Mouse (Mus musculus) NIH3T3 (cell line): ENCODE results near the gene Serpini1.
"Not testable (repeated sequence)": the region's sequence is repeated elsewhere in the genome, so short reads cannot be mapped to it uniquely, and the experiment has no call there.

Source experiments
- DNase-seq: peaks from one replicate; pipeline ENCODE4 v3.0.0-alpha.2; 2012; ENCODE audit warnings: low read depth

Gene Serpini1

GRCm38 (mm10) chr3:75639546-75639945, 82.2 kb downstream of the Serpini1 start:
- DNase-seq = no peak

- DNase-seq = no peak
Observed at GRCm38 (mm10) chr3:75647542-75647941, 90.2 kb downstream of the Serpini1 start.

GRCm38 (mm10) chr3:75648226-75648625, 90.9 kb downstream of the Serpini1 start:
- DNase-seq = no peak

GRCm38 (mm10) chr3:75650416-75651154, 93.2 kb downstream of the Serpini1 start:
- DNase-seq = not testable (repeated sequence)

GRCm38 (mm10) chr3:75651603-75652115, 94.3 kb downstream of the Serpini1 start:
- DNase-seq = no peak

GRCm38 (mm10) chr3:75653901-75654300, 96.6 kb downstream of the Serpini1 start:
- DNase-seq = not testable (repeated sequence)

GRCm38 (mm10) chr3:75655578-75656344, 98.4 kb downstream of the Serpini1 start:
- DNase-seq = no peak

- DNase-seq = no peak
Observed at GRCm38 (mm10) chr3:75666962-75667361, 109.6 kb downstream of the Serpini1 start.

GRCm38 (mm10) chr3:75670425-75670824, 113.1 kb downstream of the Serpini1 start:
- no peak for DNase-seq

GRCm38 (mm10) chr3:75682881-75683280, 125.5 kb downstream of the Serpini1 start:
- DNase-seq = no peak

- no peak for DNase-seq
Observed at GRCm38 (mm10) chr3:75686775-75687174, 129.4 kb downstream of the Serpini1 start.

GRCm38 (mm10) chr3:75687187-75687825, 130.0 kb downstream of the Serpini1 start:
- DNase-seq = no peak

GRCm38 (mm10) chr3:75690321-75690720, 133.0 kb downstream of the Serpini1 start:
- DNase-seq = no peak

GRCm38 (mm10) chr3:75692088-75692487, 134.7 kb downstream of the Serpini1 start:
- no peak for DNase-seq
